Mouse (Mus musculus) right cerebral cortex, adult 2 months (tissue): ENCODE results near the gene Lsm4.

Experiments used
- DNase-seq, 2 experiments: peaks; one replicate each; pipeline ENCODE4 v3.0.0; 2021 to 2022; ENCODE audit warnings: low spot score in 2 of 2

Lsm4 gene

GRCm38 (mm10) chr8:70700555-70700922, 27.5 kb downstream of the Lsm4 start:
- peak; percentile 78 to 87 for DNase-seq

GRCm38 (mm10) chr8:70701048-70701981, 28.3 kb downstream of the Lsm4 start:
- no peak for DNase-seq

- DNase-seq = no peak
Measured at GRCm38 (mm10) chr8:70701982-70702841, 29.2 kb downstream of the Lsm4 start.

GRCm38 (mm10) chr8:70702842-70703182, 29.8 kb downstream of the Lsm4 start:
- peak in 1 of 2 experiments; percentile 37 for DNase-seq

- no peak for DNase-seq
Measured at GRCm38 (mm10) chr8:70703287-70703686, 30.2 kb downstream of the Lsm4 start, which contains the start of gene Iqcn. Gene Iqcn, plus strand, starts transcription at chr8:70703457.

GRCm38 (mm10) chr8:70708281-70708680, 35.2 kb downstream of the Lsm4 start:
- DNase-seq = no peak

- DNase-seq = no peak
Measured at GRCm38 (mm10) chr8:70709794-70710193, 36.7 kb downstream of the Lsm4 start.

GRCm38 (mm10) chr8:70710296-70710695, 37.2 kb downstream of the Lsm4 start:
- no peak for DNase-seq

GRCm38 (mm10) chr8:70711041-70711440, 38.0 kb downstream of the Lsm4 start:
- no peak for DNase-seq

GRCm38 (mm10) chr8:70713991-70714390, 40.9 kb downstream of the Lsm4 start:
- no peak for DNase-seq

GRCm38 (mm10) chr8:70715086-70715485, 42.0 kb downstream of the Lsm4 start:
- DNase-seq = no peak

- DNase-seq = no peak
Measured at GRCm38 (mm10) chr8:70716521-70717400, 43.7 kb downstream of the Lsm4 start.

- peak; percentile 51 to 67 for DNase-seq
Measured at GRCm38 (mm10) chr8:70718297-70718696, 45.2 kb downstream of the Lsm4 start, which contains the start of gene Gm3336. Gene Gm3336, plus strand, starts transcription at chr8:70718543.

GRCm38 (mm10) chr8:70719796-70720270, 46.8 kb downstream of the Lsm4 start:
- DNase-seq = no peak

- peak; percentile 85 to 88 for DNase-seq
Measured at GRCm38 (mm10) chr8:70720739-70721138, 47.7 kb downstream of the Lsm4 start.

GRCm38 (mm10) chr8:70721601-70722000, 48.6 kb downstream of the Lsm4 start:
- no peak for DNase-seq

- DNase-seq = no peak
Measured at GRCm38 (mm10) chr8:70723486-70724210, 50.6 kb downstream of the Lsm4 start, which contains the start of gene Pde4c. Gene Pde4c, plus strand, starts transcription at chr8:70723720.

GRCm38 (mm10) chr8:70724216-70724615, 51.2 kb downstream of the Lsm4 start:
- no peak for DNase-seq

GRCm38 (mm10) chr8:70725792-70726447, 52.9 kb downstream of the Lsm4 start:
- no peak for DNase-seq

- no peak for DNase-seq
Measured at GRCm38 (mm10) chr8:70726721-70727120, 53.7 kb downstream of the Lsm4 start.
